In the genomic region with DNA sequence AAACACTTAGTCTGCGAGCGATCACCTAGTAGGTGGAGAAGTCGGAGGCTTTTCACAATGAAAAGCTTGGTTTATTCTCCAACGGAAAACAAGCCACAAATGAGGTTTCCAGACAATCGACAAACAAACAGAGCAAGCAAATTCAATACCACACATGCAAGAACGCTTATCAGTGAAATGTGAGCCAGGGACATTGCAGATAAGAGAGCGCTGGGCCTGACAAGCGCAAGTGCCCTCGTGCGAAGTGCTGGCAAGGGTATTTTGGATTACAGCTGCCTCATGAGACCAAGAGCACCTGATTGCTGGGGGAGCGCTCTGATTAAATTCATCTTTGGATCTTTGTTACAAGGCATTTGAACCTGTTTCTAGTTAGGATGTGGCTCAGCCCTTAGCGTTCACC, we compare ENCODE assay signal across 14 mouse cellular contexts. TPM values are rescaled to one million over a fixed set of nuclear protein-coding genes. Genes with fewer than 3 reads are reported as not detected.
DNase-seq lines count a peak whose midpoint lies in the region; ATAC-seq lines count a peak whose summit lies in the region.
"Had no signal": no experiment of that assay in that cellular context is flagged by ENCODE, and none has a peak within 500 bp of the region (broad histone marks: within the 10 kb centered on the region; RNA-seq: fewer than 3 reads in every experiment).

No protein-coding gene starts in this region.

- H3K27me3 ChIP-seq in heart, embryonic 15.5 days, result no peaks in the 10 kb centered on the region
- no peaks in the 10 kb centered on the region for H3K27me3 ChIP-seq in liver, embryonic 12.5 days (replicated peaks)
- no peaks in the 10 kb centered on the region for H3K27me3 ChIP-seq in midbrain, embryonic 16.5 days (ENCODE audit: control insufficient read depth, insufficient read depth, low read depth, low read length)

- DNase-seq in lung, postnatal 36 days, result peak; percentile 43
- DNase-seq in lung, postnatal 14 days, result no peak
- no peak for DNase-seq in kidney, postnatal 4 days
- no peak for DNase-seq in gastrocnemius, adult 8-10 months (ENCODE audit: low spot score in 2 of 2)
- DNase-seq in kidney, adult 8-10 months, result no peak
- DNase-seq: cerebellum, adult 8-10 months; kidney, adult 18-20 months; thymus, postnatal 25 days had no signal

- H3K4me2 ChIP-seq in heart, embryonic 15.5 days, result peak overlapping the region; percentile 44
- H3K4me2 ChIP-seq in liver, embryonic 12.5 days, result peak overlapping the region; percentile 46
- no peak overlapping the region for H3K4me2 ChIP-seq in midbrain, embryonic 16.5 days (ENCODE audit: low read length)

- no peak overlapping the region for H3K9ac ChIP-seq in heart, embryonic 15.5 days
- no peak overlapping the region for H3K9ac ChIP-seq in liver, embryonic 12.5 days
- no peak overlapping the region for H3K9ac ChIP-seq in midbrain, embryonic 16.5 days (ENCODE audit: low read depth, low read length)

- peaks cover 12% of the 10 kb centered on the region; the same call in 1 of the 2 replicates for H3K4me1 ChIP-seq in heart, embryonic 15.5 days (replicated peaks)
- peaks cover 20% of the 10 kb centered on the region for H3K4me1 ChIP-seq in liver, embryonic 12.5 days
- H3K4me1 ChIP-seq in midbrain, embryonic 16.5 days (ENCODE audit: control insufficient read depth, insufficient read depth, low read length), result no peaks in the 10 kb centered on the region
- H3K4me1 ChIP-seq: forebrain, embryonic 10.5 days; hindbrain, embryonic 10.5 days had no signal

- no peak; the same call in 1 of the 2 replicates for ATAC-seq in heart, embryonic 15.5 days (replicated peaks; ENCODE audit: insufficient number of reproducible peaks, insufficient read depth, low FRiP score, low read depth)
- peak; percentile 81 for ATAC-seq in liver, embryonic 12.5 days
- no peak for ATAC-seq in midbrain, embryonic 16.5 days

- H3K9me3 ChIP-seq in heart, embryonic 15.5 days (replicated peaks), result no peaks in the 10 kb centered on the region
- no peaks in the 10 kb centered on the region for H3K9me3 ChIP-seq in liver, embryonic 12.5 days (replicated peaks)
- no peaks in the 10 kb centered on the region for H3K9me3 ChIP-seq in midbrain, embryonic 16.5 days (replicated peaks; ENCODE audit: control insufficient read depth, low read length, poor library complexity, severe bottlenecking)
- H3K9me3 ChIP-seq: forebrain, embryonic 10.5 days; hindbrain, embryonic 10.5 days; megakaryocyte, embryonic 14.5 days had no signal

- H3K36me3 ChIP-seq in heart, embryonic 15.5 days, result no peaks in the 10 kb centered on the region
- no peaks in the 10 kb centered on the region for H3K36me3 ChIP-seq in liver, embryonic 12.5 days
- H3K36me3 ChIP-seq in midbrain, embryonic 16.5 days (ENCODE audit: control insufficient read depth, insufficient read depth, low read length), result no peaks in the 10 kb centered on the region
- H3K36me3 ChIP-seq: forebrain, embryonic 10.5 days; hindbrain, embryonic 10.5 days had no signal

- WGBS in heart, embryonic 15.5 days, result 22% methylated on average over 12 of the region's 12 CpGs
- WGBS in liver, embryonic 12.5 days (ENCODE audit: insufficient replicate concordance), result 13% methylated on average over 12 of the region's 12 CpGs
- 67% methylated on average over 12 of the region's 12 CpGs for WGBS in midbrain, embryonic 16.5 days

- 0 out of 2 replicates have a peak overlapping the region, but pooled peaks have one; percentile 10 for H3K27ac ChIP-seq in heart, embryonic 15.5 days
- no peak overlapping the region for H3K27ac ChIP-seq in liver, embryonic 12.5 days
- no peak overlapping the region for H3K27ac ChIP-seq in midbrain, embryonic 16.5 days (ENCODE audit: low read length)
- H3K27ac ChIP-seq: forebrain, embryonic 10.5 days; hindbrain, embryonic 10.5 days had no signal

- H3K4me3 ChIP-seq in heart, embryonic 15.5 days, result 0 out of 2 replicates have a peak overlapping the region, but pooled peaks have one; percentile 6
- H3K4me3 ChIP-seq in liver, embryonic 12.5 days, result no peak overlapping the region
- no peak overlapping the region for H3K4me3 ChIP-seq in midbrain, embryonic 16.5 days (ENCODE audit: low read depth, low read length)
- H3K4me3 ChIP-seq: forebrain, embryonic 10.5 days; hindbrain, embryonic 10.5 days; megakaryocyte, embryonic 14.5 days had no signal

RNA-seq across cellular contexts. Expression of a gene that starts 7.0 kb away (rescaled TPM):
- polyA plus RNA-seq in heart, embryonic 15.5 days (2015; fragmentation: Nextera tagmentation; extraction: Ambion mirVana), result 58.4 and 58.8 TPM in 2 replicates
- 46.5 and 50.7 TPM in 2 replicates for polyA plus RNA-seq in liver, embryonic 12.5 days (2016; fragmentation: Nextera tagmentation; extraction: Ambion mirVana)
- 65.4 and 73.9 TPM in 2 replicates for polyA plus RNA-seq in midbrain, embryonic 16.5 days (2015; fragmentation: Nextera tagmentation; extraction: Ambion mirVana)
- total RNA-seq in gastrocnemius, adult 8-10 months (2022), result 10 to 100 TPM; 12.9 to 14.9 (median 13.2) TPM

RNA-seq across cellular contexts. Expression of a gene that starts 57.0 kb away (rescaled TPM):
- polyA plus RNA-seq in heart, embryonic 15.5 days (2015; fragmentation: Nextera tagmentation; extraction: Ambion mirVana), result 12.2 and 13.6 TPM in 2 replicates
- 9.5 and 11.0 TPM in 2 replicates for polyA plus RNA-seq in liver, embryonic 12.5 days (2016; fragmentation: Nextera tagmentation; extraction: Ambion mirVana)
- 3.6 and 4.9 TPM in 2 replicates for polyA plus RNA-seq in midbrain, embryonic 16.5 days (2015; fragmentation: Nextera tagmentation; extraction: Ambion mirVana)
- 10 to 100 TPM in 3 of 4 experiments, 1 to 10 TPM in 1; 7.4 to 11.1 (median 10.6) TPM for total RNA-seq in gastrocnemius, adult 8-10 months (2022)
